Mouse (Mus musculus): Measurements from ENCODE around the gene Dazap1.

Gene Dazap1

GRCm38 (mm10) chr10:80298571-80299281, 37.4 kb downstream of the Dazap1 start:
- DNase-seq (ENCODE audit: low spot score in 2 of 2), result peak; percentile 78 to 85

DNA sequence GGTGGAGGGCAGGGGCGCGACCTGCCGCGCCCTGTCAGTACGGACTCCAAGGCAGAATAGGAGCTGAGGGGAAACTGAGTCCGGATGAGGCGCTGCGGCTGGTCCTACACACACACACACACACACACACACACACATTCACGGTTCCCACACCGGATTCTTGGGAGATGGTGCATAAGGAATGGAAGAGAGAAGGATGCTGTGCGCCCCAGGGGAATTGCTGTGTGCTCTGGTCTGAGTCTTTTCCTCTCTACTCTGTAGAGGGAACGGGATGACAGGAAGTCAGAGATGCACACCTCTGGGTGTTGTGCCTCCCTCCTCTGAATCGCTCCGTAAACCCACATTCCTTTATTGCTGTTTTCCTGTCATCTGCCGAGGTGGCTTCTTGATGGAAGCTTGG, 38.0 kb downstream of the Dazap1 start:
- DNase-seq (ENCODE audit: low spot score in 2 of 2), result no peak

- no peak for DNase-seq (ENCODE audit: low spot score in 2 of 2)
Observed at GRCm38 (mm10) chr10:80299824-80300223, 38.5 kb downstream of the Dazap1 start.

DNA sequence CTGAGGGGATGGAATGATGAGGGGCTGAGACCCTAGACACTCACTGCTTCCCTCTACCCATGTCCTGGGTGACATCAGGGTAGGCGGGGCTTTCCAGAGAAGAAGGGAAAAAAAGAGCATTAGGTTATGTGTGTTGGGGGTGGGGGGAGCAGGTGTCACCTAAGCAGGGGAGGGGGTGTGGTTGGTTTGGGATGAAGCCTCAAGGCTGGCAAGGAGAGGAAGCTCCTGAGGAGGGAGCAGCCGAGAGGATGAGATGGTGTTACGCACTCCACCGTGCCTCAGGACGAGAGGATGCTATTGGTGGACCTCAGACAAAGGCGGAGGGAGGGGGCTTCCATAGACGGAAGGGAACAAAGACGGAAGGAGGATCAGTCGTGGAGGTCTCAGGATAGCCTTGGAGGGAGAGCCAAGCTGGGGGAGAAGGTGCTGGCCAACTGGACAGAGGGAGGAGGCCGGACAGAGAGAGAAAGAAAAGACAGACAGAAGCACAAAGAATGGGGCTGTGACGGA, 39.4 kb downstream of the Dazap1 start:
- no peak for DNase-seq (ENCODE audit: low spot score in 2 of 2)

GRCm38 (mm10) chr10:80301256-80302081, 40.2 kb downstream of the Dazap1 start:
- no peak for DNase-seq (ENCODE audit: low spot score in 2 of 2)

GRCm38 (mm10) chr10:80302082-80302355, 40.7 kb downstream of the Dazap1 start:
- no peak for DNase-seq (ENCODE audit: low spot score in 2 of 2)

DNA sequence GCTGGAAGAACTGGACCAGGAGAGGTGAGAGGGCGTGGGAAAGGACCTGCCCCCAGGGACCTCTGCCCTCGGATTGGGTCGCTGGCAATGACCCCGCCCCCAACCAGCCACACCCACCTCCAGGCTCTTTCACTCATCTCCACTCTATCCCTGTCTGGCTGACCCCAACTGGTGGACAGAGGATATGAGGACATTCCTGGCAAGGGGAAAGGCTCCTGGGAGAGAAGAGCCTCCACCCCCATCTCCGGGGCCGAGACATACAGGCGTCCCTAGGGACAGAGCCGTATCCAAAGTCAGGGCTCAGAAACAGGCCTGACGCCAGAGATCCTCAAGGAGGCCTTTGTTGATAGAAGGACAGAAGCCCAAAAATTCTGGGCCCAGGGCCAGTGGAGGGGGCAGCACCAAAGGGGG, 41.2 kb downstream of the Dazap1 start:
- no peak for DNase-seq (ENCODE audit: low spot score in 2 of 2)

DNA sequence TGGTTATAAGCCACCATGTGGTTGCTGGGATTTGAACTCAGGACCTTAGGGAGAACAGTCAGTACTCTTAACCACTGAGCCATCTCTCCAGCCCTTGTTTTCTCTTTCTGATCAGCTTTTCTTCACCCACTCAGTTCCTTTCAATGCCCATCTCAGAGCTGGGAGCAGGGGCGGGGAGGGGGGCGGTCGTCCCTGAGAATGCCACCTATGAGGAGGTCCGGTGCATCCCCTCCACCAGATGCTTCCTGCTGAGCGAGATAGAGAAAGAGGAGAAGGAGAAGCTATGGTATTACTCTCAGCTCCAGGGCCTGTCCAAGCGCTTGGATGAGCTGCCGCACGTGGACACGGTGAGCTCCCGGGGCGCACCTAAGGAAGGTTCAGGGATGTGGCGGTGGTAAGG, 43.2 kb downstream of the Dazap1 start:
- no peak for DNase-seq (ENCODE audit: low spot score in 2 of 2)

GRCm38 (mm10) chr10:80304862-80305261, 43.6 kb downstream of the Dazap1 start:
- no peak for DNase-seq (ENCODE audit: low spot score in 2 of 2)

GRCm38 (mm10) chr10:80311560-80311959, 50.3 kb downstream of the Dazap1 start:
- no peak for DNase-seq (ENCODE audit: low spot score in 2 of 2)

DNA sequence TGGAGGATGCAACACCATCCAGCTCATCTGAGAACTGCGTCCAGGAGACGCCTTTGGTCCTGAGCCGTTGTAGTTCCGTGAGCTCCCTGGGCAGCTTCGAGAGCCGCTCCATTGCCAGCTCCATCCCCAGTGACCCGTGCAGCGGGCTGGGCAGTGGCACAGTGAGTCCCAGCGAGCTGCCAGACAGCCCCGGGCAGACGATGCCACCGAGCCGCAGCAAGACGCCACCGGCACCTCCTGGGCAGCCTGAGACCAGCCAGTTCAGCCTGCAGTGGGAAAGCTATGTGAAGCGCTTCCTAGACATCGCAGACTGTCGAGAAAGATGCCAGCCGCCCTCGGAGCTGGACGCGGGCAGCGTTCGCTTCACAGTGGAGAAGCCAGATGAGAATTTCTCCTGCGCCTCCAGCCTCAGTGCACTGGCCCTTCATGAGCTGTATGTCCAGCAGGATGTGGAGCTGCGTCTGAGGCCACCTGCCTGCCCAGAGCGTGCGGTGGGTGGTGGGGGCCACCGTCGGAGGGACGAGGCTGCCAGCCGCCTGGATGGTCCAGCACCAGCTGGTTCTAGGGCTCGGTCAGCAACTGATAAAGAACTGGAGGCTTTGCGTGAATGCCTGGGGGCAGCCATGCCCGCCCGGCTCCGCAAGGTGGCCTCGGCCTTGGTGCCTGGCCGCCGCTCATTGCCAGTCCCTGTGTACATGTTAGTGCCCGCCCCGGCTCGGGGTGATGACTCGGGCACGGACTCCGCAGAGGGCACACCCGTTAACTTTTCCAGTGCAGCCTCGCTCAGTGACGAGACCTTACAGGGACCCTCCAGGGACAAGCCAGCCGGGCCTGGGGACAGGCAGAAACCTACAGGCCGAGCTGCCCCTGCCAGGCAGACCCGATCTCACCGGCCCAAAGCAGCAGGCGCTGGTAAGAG, 51.6 kb downstream of the Dazap1 start:
- no peak for DNase-seq (ENCODE audit: low spot score in 2 of 2)

DNA sequence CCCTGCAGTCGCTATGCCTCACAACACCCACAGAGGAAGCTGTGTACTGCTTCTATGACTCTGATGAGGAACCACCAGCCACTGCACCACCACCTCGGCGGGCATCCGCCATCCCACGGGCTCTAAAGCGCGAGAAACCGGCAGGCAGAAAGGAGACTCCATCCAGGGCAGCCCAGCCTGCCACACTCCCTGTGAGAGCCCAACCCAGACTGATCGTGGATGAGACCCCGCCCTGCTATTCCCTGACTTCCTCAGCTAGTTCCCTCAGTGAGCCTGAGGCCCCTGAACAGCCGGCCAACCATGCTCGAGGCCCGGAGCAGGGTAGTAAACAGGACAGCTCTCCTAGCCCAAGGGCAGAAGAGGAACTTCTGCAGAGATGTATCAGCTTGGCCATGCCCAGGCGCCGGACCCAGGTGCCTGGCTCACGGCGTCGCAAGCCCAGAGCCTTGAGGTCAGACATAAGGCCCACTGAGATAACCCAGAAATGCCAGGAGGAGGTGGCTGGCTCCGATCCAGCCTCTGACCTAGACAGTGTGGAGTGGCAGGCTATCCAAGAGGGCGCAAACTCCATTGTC, 52.4 kb downstream of the Dazap1 start:
- no peak for DNase-seq (ENCODE audit: low spot score in 2 of 2)

- DNase-seq (ENCODE audit: low spot score in 2 of 2), result no peak
Observed at GRCm38 (mm10) chr10:80314494-80315001, 53.3 kb downstream of the Dazap1 start.

DNA sequence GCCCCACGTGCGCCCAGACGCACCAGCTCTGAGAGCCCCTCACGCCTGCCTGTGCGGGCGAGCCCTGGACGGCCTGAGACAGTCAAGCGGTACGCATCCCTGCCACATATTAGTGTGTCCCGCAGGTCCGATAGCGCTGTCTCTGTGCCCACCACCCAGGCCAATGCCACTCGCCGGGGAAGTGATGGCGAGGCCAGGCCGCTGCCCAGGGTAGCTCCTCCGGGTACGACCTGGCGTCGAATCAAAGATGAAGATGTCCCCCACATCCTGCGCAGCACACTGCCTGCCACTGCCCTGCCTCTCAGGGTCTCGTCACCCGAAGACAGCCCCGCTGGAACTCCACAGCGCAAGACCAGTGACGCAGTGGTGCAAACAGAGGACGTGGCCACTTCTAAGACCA, 54.0 kb downstream of the Dazap1 start:
- no peak for DNase-seq (ENCODE audit: low spot score in 2 of 2)

- no peak for DNase-seq (ENCODE audit: low spot score in 2 of 2)
Observed at GRCm38 (mm10) chr10:80316359-80316781, 55.1 kb downstream of the Dazap1 start.

DNA sequence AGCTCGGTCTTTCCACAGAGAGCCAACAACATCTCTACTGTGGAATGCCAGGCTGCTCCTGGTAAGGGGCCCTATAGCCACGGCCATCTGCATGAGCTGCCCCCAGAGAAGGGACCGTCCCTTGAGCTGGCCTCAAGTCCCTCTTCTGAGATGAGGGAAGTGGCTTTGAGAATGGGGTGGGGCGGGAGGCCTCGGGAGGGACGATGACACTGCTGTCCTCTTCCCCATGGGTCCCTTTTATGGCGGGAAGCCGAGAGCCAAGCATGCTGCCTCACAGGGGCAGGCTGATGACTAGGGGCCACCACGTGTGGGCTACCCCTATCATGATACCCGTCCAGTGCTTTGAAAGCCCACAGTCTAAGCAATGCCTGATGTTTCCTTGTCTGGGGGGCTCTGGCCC, 55.7 kb downstream of the Dazap1 start:
- no peak for DNase-seq (ENCODE audit: low spot score in 2 of 2)

GRCm38 (mm10) chr10:80320340-80320760, 59.1 kb downstream of the Dazap1 start, which contains the start of gene 2310011J03Rik:
Gene 2310011J03Rik (minus strand): TSS chr10:80320537.
- DNase-seq (ENCODE audit: low spot score in 2 of 2), result peak; percentile 86 to 88

DNA sequence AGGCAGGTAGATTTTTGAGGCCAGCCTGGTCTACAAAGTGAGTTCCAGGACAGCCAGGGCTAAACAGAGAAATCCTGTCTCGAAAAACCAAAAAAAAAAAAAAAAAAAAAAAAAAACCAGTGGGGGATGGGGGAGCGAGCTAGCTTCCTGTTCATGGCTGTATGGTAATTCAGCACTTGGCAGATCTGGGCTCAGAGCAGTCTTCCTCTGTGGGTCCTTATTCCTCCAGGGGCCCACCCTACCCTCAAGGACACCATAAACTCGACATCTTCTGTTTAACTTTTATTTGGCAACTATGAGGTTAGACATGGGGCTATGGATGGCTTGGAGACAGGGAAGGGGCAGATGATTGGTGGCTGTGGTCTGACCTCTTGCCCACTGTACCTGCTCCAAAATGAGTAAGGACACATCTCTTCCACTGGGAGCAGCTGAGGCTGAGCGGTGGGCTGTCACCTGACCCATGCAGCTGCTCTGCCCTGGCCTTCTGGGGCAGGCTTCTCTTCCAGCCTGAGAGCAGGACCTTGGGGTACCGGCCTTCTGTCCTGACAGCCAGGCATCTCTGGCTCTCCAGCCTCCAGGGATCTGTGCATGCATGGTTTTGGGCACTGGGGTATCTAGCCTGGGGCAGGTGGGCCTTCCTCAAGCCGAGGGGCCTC, 59.9 kb downstream of the Dazap1 start:
- DNase-seq (ENCODE audit: low spot score in 2 of 2), result no peak

GRCm38 (mm10) chr10:80321670-80322581, 60.6 kb downstream of the Dazap1 start:
- DNase-seq (ENCODE audit: low spot score in 2 of 2), result no peak

- DNase-seq (ENCODE audit: low spot score in 2 of 2), result no peak
Observed at GRCm38 (mm10) chr10:80322811-80323211, 61.5 kb downstream of the Dazap1 start.
